Mouse (Mus musculus) embryonic facial prominence, embryonic 13.5 days (tissue): ENCODE results near the gene Etv6. TPM values are rescaled to one million over a fixed set of nuclear protein-coding genes. Genes with fewer than 3 reads are reported as not detected.
"Not testable (repeated sequence)": the region's sequence is repeated elsewhere in the genome, so short reads cannot be mapped to it uniquely, and the experiment has no call there.

Experiments used
- ATAC-seq: fragments of 200-750 bp; cut with Nextera tagmentation; 2 replicates; pipeline ENCODE4 v1.8.0; 2017; ENCODE audit warnings: low read depth; ENCODE audit not compliant: insufficient number of reproducible peaks, insufficient read depth, low FRiP score, low TSS enrichment
- H3K27ac ChIP-seq: fragments of 300-500 bp; sonication (generic); 2 replicates; pipeline ENCODE4 v1.5.1; 2015; ENCODE audit warnings: moderate library complexity, mild to moderate bottlenecking, inconsistent platforms
- H3K27me3 ChIP-seq: fragments of 300-500 bp; sonication (generic); 2 replicates; pipeline ENCODE4 v1.6.1; 2015; ENCODE audit warnings: mild to moderate bottlenecking, inconsistent platforms
- H3K36me3 ChIP-seq: fragments of 300-500 bp; sonication (generic); 2 replicates; pipeline ENCODE4 v1.6.1; 2015; ENCODE audit warnings: mild to moderate bottlenecking, inconsistent platforms
- H3K4me1 ChIP-seq: fragments of 300-500 bp; sonication (generic); 2 replicates; pipeline ENCODE4 v1.6.1; 2015; ENCODE audit warnings: inconsistent platforms
- H3K4me2 ChIP-seq: fragments of 300-500 bp; sonication (generic); 2 replicates; pipeline ENCODE4 v1.6.1; 2015; ENCODE audit warnings: moderate library complexity, mild to moderate bottlenecking, inconsistent platforms
- H3K4me3 ChIP-seq: fragments of 300-500 bp; sonication (generic); 2 replicates; pipeline ENCODE4 v1.5.1; 2015; ENCODE audit warnings: mild to moderate bottlenecking, inconsistent platforms
- H3K9ac ChIP-seq: fragments of 300-500 bp; sonication (generic); 2 replicates; pipeline ENCODE4 v1.6.1; 2015; ENCODE audit warnings: mild to moderate bottlenecking, inconsistent platforms
- H3K9me3 ChIP-seq: fragments of 300-500 bp; sonication (generic); 2 replicates; pipeline ENCODE4 v1.6.1; 2016; ENCODE audit warnings: inconsistent platforms
- WGBS: fragments of 180-500 bp; shearing (Covaris S2); methylation state at CpG from one replicate; pipeline ENCODE4 v1.1.7; 2015; ENCODE audit warnings: mixed read lengths; 5-methylcytosine and 5-hydroxymethylcytosine counted together
- polyA plus RNA-seq: library from polyadenylated mRNA; unstranded; fragments of >200 nt; fragmentation: Nextera tagmentation; extraction: Ambion mirVana; gene quantifications from 2 replicates; pipeline ENCODE4 v1.2.1, GENCODE M21; 2015

Etv6 gene
- polyA plus RNA-seq = 13.9 and 16.1 TPM in 2 replicates

DNA sequence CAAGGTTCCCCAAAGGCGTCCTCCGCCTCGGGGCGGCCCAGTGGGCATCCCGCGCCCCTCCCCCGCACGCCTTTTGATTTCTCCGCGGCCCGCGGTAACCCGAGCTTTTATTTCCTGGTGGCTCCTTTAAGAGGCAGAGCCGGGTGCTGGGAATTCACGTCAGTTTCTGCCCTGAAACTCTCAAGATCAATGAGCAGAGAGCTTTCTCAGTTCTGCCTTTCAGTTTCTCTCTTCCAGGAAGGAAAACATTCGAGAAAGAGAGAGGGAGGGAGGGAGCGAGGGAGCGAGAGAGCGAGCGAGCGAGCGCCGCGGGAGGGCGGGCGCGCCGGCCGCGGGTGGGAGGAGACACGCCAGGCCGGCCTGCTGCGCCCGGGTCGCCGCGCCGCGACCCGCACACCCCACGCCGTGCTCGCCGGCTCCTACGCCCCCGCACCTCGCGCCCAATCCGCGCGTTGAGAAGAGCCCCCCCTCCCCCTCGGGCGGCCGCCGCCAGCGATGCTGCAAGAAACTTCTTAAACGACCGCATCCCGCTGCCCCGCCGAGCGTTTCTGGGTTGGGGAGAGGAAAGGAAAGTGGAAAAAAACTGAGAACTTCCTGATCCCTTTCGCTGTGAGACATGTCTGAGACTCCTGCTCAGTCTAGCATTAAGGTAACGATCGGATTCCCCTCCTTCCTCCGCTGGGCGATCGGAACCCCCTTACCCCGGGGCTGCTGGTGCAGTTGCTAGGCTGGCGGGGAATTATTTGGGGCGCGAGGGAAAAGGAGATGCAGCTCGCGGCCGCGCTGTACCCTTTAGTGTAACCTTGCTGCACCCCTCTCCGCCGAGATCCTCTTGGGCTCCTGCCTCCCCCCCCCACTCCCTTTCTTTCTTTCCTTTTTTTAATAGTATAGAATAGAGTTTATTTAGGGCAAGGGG is at the start of gene Etv6:
Etv6 (plus strand) TSS at position 211 of the 916 bp plus-strand sequence.
- Histone ChIP-seq H3K27me3 (no peaks in the 10 kb centered on the region), H3K27ac (peak within 1 kb of the TSS; percentile 100), H3K4me3 (peak within 1 kb of the TSS; percentile 78), H3K4me2 (peak within 1 kb of the TSS; percentile 63), H3K4me1 (peaks cover 34% of the 10 kb centered on the region), H3K9me3 (no peaks in the 10 kb centered on the region), H3K9ac (peak within 1 kb of the TSS; percentile 98), H3K36me3 (no peaks in the 10 kb centered on the region)
- under 1% methylated on average over 71 of the region's 78 CpGs for WGBS
- ATAC-seq = peak; percentile 74

DNA sequence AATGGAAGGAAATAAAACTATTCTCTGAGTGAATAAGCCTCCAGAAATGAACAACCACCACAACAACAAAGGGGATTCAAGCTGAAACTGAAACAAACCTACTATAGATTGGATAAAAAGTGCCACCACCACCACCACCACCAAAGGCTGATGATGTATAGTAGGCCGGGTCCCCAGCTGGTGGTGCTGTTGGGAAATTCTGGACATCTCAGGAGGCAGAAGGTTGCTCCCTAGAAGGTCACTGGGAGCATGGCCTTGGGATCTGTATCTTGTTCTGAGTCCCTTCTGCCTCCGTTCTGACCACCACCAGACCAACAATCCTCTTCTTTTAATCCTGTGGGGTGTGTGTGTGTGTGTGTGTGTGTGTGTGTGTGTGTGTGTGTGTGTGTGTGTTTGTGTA is 49.3 kb upstream of the Etv6 start:
- no peaks in the 10 kb centered on the region for H3K27me3 ChIP-seq
- WGBS = 57% methylated on average over 2 of the region's 2 CpGs
- no peak overlapping the region for H3K27ac ChIP-seq
- H3K9ac ChIP-seq = no peak overlapping the region
- 0 out of 2 replicates have a peak, but pooled peaks cover 5% of the 10 kb centered on the region for H3K4me1 ChIP-seq
- H3K36me3 ChIP-seq = no peaks in the 10 kb centered on the region
- no peaks in the 10 kb centered on the region for H3K9me3 ChIP-seq
- H3K4me2 ChIP-seq = no peak overlapping the region
- H3K4me3 ChIP-seq = no peak overlapping the region
- no peak for ATAC-seq

DNA sequence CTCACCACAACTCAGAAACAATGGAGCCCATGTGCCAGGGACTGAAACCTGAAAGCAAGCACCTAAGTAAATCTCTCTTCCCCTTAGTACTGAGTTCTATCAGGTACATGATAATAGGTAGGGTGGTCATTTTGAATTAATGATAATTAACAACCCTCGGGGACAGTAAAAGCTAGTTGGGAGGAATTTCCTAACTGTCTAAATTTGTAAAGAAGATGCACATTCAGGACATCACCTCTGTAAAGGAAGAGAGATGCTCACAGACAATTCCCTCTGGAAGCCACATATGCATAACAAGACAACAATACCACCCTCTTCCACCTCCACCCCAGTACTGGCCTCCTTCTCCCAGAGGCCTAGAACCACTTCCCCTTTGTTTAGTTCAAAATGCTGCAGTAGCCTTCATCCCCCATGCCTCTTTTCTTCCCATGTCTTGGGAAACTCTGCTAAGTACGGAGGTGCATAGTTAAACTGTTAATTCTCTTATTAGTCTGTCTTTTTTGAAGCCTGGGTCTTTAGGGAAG is 48.4 kb upstream of the Etv6 start:
- no peaks in the 10 kb centered on the region for H3K36me3 ChIP-seq
- 62% methylated on average over 2 of the region's 2 CpGs for WGBS
- H3K4me1 ChIP-seq = 0 out of 2 replicates have a peak, but pooled peaks cover 5% of the 10 kb centered on the region

DNA sequence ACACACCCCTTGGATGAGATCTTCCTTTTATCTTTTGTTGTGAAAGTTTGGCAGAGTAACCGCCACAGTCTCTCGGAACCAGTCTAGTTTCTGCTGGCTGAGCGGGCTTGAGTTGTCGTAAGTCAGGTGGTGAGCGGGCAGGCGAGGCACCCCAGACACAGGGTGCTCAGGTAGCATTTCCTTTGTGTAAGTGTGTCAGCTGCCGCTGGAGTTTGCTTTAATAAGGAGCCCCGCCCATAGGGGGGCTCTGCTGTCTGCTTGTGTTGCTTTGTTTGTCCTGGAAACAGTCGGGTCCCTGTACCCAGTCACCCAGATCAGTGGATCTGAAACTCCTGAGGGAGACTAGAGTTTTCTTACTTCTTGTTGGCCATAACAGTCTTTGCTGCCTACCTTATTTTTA is 47.5 kb upstream of the Etv6 start:
- ATAC-seq = peak; percentile 76; the same call in 1 of the 2 replicates
- 51% methylated on average over 9 of the region's 9 CpGs for WGBS

More for the DNA sequence above, 48.4 kb upstream of the Etv6 start:
- Histone ChIP-seq H3K4me2 (no peak overlapping the region), H3K4me3 (no peak overlapping the region), H3K27ac (no peak overlapping the region), H3K9ac (no peak overlapping the region), H3K9me3 (no peaks in the 10 kb centered on the region), H3K27me3 (no peaks in the 10 kb centered on the region)
- no peak for ATAC-seq

DNA sequence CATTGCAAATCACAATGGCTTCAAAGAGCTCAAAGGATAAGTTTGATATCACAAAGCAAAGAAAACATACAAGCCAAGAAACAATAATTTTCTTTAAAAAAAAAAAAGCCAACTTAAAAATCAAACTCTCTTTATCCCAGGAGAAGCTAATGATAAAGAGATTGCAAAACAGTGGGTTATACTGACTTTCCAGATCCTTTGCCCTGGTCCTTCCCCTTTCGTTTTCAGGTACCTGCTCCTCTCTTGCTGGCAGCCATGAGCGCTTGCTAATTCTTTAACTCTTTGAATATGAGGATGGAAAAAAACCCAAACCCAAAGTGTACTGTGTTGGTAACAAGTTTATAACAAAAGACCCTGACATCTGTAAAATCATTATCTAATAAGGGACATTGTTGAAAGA is 38.0 kb upstream of the Etv6 start:
- Histone ChIP-seq H3K36me3 (no peaks in the 10 kb centered on the region), H3K4me2 (no peak overlapping the region), H3K4me3 (no peak overlapping the region), H3K4me1 (no peaks in the 10 kb centered on the region), H3K27me3 (no peaks in the 10 kb centered on the region), H3K27ac (no peak overlapping the region), H3K9me3 (no peaks in the 10 kb centered on the region), H3K9ac (no peak overlapping the region)
- no peak for ATAC-seq
- 86% methylated on average over 2 of the region's 2 CpGs for WGBS

More for the DNA sequence above, 47.5 kb upstream of the Etv6 start:
- Histone ChIP-seq H3K4me2 (no peak overlapping the region), H3K9ac (no peak overlapping the region), H3K4me3 (no peak overlapping the region), H3K27me3 (no peaks in the 10 kb centered on the region), H3K9me3 (no peaks in the 10 kb centered on the region), H3K27ac (no peak overlapping the region), H3K36me3 (no peaks in the 10 kb centered on the region), H3K4me1 (0 out of 2 replicates have a peak, but pooled peaks cover 5% of the 10 kb centered on the region)

DNA sequence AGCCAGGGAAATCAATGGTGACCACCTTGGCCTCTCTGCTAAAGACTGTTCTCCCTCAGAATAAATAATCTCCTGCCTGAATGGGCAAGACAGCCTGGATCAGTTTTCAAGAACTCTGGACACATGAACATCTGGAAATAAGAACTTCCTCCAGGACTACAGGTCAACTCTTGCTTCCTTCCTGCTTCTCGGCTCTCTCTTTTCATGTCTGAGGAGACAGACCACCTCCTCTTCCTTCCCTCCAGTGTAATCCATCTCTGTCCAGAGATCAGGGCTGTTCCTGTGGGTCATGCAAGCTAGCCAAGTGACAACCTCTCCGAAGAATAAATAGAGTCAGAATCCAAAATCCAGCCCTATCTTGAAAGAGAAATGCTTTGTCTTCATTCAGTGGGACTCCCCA is 37.6 kb upstream of the Etv6 start:
- Histone ChIP-seq H3K9ac (no peak overlapping the region), H3K36me3 (no peaks in the 10 kb centered on the region), H3K27me3 (no peaks in the 10 kb centered on the region), H3K9me3 (no peaks in the 10 kb centered on the region), H3K27ac (no peak overlapping the region), H3K4me1 (no peaks in the 10 kb centered on the region), H3K4me2 (no peak overlapping the region), H3K4me3 (no peak overlapping the region)
- no peak for ATAC-seq
- WGBS = 57% methylated on average over 2 of the region's 2 CpGs

DNA sequence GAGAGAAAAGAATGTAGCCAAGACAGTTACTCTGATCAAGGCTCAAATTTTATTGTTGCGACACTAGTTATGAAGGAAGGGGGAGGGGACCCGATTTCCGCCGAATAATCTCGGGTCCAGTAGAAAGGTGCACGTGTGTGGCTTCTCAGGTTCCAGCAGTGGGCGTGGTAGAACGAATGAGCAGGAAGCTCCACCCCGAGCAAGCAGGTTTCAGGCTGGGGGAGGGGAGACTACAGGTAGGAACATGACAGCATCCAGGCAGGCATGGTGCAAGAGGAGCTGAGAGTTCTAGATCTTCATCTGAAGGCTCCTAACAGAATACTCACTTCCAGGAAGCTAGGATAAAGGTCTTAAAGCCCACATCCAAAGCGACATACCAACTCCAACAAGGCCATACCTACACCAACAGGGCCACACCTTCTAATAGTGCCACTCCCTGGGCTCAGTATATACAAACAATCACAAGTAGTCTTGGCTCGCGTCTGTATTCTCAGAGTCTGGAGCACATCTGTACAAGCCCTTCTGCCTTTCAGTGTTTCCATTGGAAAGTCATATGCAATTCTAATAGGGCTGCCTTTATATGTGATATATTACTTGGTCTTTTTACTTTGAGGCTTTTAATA is 20.9 kb upstream of the Etv6 start:
- H3K27ac ChIP-seq, H3K4me3 ChIP-seq, H3K4me2 ChIP-seq, H3K9ac ChIP-seq, H3K9me3 ChIP-seq, H3K27me3 ChIP-seq, ATAC-seq, H3K4me1 ChIP-seq, H3K36me3 ChIP-seq: not testable (repeated sequence)
- WGBS = 57% methylated on average over 6 of the region's 12 CpGs

DNA sequence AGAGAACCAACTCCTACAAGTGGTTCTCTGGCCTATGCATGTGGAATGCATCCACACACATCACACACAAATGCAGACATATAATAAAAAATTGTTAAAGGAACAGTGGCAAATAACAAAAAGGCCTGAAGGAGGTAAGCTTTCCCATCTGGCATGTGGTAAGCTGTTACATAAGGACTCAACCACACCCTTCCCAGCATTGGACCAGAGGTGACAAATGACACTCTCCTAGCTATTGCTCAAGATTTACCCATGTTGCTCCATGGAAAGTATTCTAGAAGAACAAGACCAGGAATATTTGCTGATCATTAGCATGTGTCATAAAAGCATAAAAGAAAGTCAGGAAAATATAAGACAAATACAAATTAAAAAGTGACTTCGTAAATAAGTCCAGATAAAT is 16.7 kb upstream of the Etv6 start:
- Histone ChIP-seq H3K36me3 (no peaks in the 10 kb centered on the region), H3K9ac (no peak overlapping the region), H3K4me1 (no peaks in the 10 kb centered on the region), H3K4me2 (no peak overlapping the region), H3K27me3 (no peaks in the 10 kb centered on the region), H3K4me3 (no peak overlapping the region), H3K27ac (no peak overlapping the region), H3K9me3 (no peaks in the 10 kb centered on the region)
- ATAC-seq = no peak
- WGBS = 92% methylated on average over 1 of the region's 1 CpGs

DNA sequence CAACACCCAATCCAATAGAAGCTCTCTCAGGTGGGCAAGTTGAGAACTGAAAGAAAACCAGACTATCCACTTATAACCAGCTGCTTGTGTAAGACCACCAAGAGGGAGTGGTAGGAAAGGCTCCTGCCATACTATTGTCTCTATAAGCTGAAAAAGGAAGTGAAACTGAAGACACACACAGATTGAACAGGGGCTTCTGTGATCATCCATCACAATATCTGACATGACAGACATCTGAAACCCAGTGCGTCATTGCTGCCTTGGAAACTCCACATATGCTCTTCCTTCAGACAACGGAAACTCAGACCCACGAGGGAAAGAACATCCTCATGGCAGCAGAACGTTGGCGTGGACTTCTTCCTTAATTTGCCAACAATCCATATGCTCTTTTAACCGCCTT is 14.7 kb upstream of the Etv6 start:
- Histone ChIP-seq H3K4me3 (no peak overlapping the region), H3K4me1 (no peaks in the 10 kb centered on the region), H3K9me3 (no peaks in the 10 kb centered on the region), H3K27me3 (no peaks in the 10 kb centered on the region), H3K36me3 (no peaks in the 10 kb centered on the region), H3K9ac (no peak overlapping the region), H3K4me2 (no peak overlapping the region), H3K27ac (no peak overlapping the region)
- ATAC-seq = no peak
- WGBS = 79% methylated on average over 6 of the region's 6 CpGs

DNA sequence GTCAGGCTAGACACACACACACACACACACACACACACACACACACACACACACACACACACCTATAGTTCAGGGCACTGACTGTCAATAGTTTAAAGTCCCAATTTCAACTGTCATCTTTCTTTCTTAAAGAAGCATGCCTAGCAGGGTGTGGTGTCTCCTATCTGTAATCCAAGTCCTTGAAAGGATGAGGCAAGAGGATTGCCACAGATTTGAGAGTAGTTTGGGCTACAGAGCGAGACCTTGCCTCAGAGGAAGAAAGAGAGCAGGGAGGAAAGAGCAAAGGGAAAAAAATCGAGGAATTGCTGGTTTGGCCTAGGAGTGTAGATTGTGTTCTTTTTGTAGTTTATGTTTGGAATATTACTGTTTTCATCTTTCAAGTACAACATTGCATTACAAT is 9.2 kb upstream of the Etv6 start:
- H3K4me2 ChIP-seq = no peak overlapping the region
- H3K27me3 ChIP-seq = no peaks in the 10 kb centered on the region
- no peak overlapping the region for H3K27ac ChIP-seq
- H3K9ac ChIP-seq = no peak overlapping the region
- WGBS = 84% methylated on average over 2 of the region's 2 CpGs
- no peaks in the 10 kb centered on the region for H3K9me3 ChIP-seq
- no peaks in the 10 kb centered on the region for H3K36me3 ChIP-seq
- H3K4me3 ChIP-seq = no peak overlapping the region
- no peaks in the 10 kb centered on the region for H3K4me1 ChIP-seq
- no peak for ATAC-seq

DNA sequence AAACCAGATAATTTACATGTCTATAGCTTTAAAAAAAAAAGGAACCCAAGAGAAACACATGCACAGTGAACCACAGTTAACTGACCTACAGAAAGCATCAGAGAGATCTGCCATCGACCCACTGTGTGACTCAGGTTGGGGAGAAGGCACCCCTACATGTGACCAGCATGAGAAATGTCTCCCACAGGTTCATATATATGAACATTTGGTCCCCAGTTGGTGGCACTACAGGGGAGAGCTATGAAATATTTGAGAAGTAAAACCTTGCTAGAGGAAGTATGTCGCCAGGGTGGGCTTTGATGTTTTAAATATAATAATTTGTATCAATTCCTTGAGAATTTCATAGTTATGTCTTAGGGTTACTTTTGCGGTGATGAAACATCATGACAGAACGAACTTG is 8.5 kb upstream of the Etv6 start:
- no peak for ATAC-seq
- Histone ChIP-seq H3K9ac (no peak overlapping the region), H3K27ac (no peak overlapping the region), H3K4me3 (no peak overlapping the region), H3K27me3 (no peaks in the 10 kb centered on the region), H3K4me2 (no peak overlapping the region), H3K4me1 (no peaks in the 10 kb centered on the region), H3K9me3 (no peaks in the 10 kb centered on the region), H3K36me3 (no peaks in the 10 kb centered on the region)
- 87% methylated on average over 4 of the region's 4 CpGs for WGBS

DNA sequence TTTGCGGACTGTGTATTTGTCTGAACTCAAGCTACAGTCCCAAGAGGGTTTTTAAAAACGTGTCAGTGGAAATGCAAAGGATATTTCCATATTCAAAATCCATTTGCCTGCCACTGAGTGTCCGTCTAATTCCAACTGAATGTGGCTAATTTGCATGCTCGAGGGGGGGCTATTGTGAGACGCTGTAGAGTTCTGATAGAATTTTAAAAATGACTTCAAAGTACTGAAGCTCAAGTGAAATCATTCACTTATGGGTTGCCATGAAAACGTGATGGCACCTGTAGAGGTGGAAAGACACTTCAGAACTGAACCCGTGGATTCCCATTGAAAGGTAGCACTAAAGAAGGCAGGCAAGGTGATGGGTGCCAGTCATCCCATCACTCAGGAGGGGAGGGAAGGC is 3.0 kb upstream of the Etv6 start:
- Histone ChIP-seq H3K4me2 (no peak overlapping the region), H3K36me3 (no peaks in the 10 kb centered on the region), H3K9me3 (no peaks in the 10 kb centered on the region), H3K9ac (no peak overlapping the region), H3K27me3 (no peaks in the 10 kb centered on the region), H3K27ac (no peak overlapping the region), H3K4me3 (no peak overlapping the region), H3K4me1 (peaks cover 6% of the 10 kb centered on the region)
- WGBS = 33% methylated on average over 7 of the region's 7 CpGs
- no peak for ATAC-seq
